Mouse (Mus musculus) spleen, adult 2 months (tissue): Measurements from ENCODE around the gene Fam186b.

Experiments
- CTCF ChIP-seq: fragments of 200-500 bp; IDR thresholded peaks from 2 replicates; pipeline ENCODE4 v1.5.1; 2011; ENCODE audit warnings: mild to moderate bottlenecking, inconsistent platforms; ENCODE audit not compliant: insufficient read depth, insufficient read length, insufficient replicate concordance; ENCODE audit errors: extremely low read depth
- POLR2A ChIP-seq: fragments of 200-500 bp; IDR thresholded peaks from 2 replicates; pipeline ENCODE4 v1.6.1; 2011; ENCODE audit warnings: low read depth, low read length, inconsistent platforms

DNA sequence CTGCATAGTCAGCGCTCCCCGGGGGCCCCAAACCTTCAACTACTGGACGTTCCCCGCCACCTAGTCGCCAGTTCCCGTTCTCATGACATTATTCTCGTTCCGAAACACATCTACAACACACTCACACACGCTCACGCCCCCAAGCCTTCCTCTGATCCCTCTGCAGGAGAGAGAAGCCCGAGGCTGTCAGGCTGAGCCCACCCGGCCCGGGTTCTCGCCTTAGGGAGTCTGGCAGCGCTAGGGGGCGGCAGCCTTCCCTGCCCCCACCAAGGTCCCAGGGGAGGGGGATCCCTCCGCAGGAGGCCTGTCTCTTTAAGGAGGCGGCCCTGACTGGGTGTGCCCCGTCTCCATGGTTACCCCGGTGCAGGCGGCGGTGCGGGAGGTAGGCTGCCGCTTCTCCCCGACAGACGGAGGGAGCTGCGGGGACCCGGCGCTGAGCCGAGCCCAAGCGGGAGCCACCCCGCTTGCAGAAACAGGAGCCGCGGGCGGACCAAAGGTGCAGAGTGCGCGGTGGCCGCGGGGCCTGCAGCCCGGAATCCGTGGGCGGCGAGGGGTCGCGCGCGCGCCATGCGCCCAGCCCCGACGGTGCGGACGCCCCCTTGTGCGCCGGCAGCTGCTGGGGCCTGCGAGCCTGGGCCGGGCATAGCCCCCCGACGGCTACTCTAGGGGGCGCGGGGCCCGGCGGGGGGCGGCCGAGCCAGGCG lies 71.3 kb downstream of the Fam186b start, which contains the start of gene Kcnh3:
- TF ChIP-seq POLR2A (no peak), CTCF (no peak)
